Mouse (Mus musculus) forebrain, embryonic 15.5 days (tissue): ENCODE data around the gene Hephl1. TPM values are rescaled to one million over a fixed set of nuclear protein-coding genes. Genes with fewer than 3 reads are reported as not detected.

Experiments used
- ATAC-seq: fragments of 200-750 bp; cut with Nextera tagmentation; replicated peaks from 2 replicates; pipeline ENCODE4 v1.8.0; 2017; ENCODE audit warnings: mild to moderate bottlenecking, moderate TSS enrichment, moderate library complexity
- H3K27ac ChIP-seq: fragments of 300-500 bp; sonication (generic); replicated peaks from 2 replicates; pipeline ENCODE4 v1.5.1; 2015; ENCODE audit warnings: mild to moderate bottlenecking, inconsistent platforms
- H3K27me3 ChIP-seq: fragments of 300-500 bp; sonication (generic); 2 replicates; pipeline ENCODE4 v1.6.1; 2015; ENCODE audit warnings: inconsistent platforms
- H3K36me3 ChIP-seq: fragments of 300-500 bp; sonication (generic); 2 replicates; pipeline ENCODE4 v1.6.1; 2015; ENCODE audit warnings: mild to moderate bottlenecking, inconsistent platforms
- H3K4me1 ChIP-seq: fragments of 300-500 bp; sonication (generic); 2 replicates; pipeline ENCODE4 v1.6.1; 2015; ENCODE audit warnings: inconsistent platforms
- H3K4me2 ChIP-seq: fragments of 300-500 bp; sonication (generic); replicated peaks from 2 replicates; pipeline ENCODE4 v1.6.1; 2015; ENCODE audit warnings: mild to moderate bottlenecking, inconsistent platforms
- H3K4me3 ChIP-seq: fragments of 300-500 bp; sonication (generic); 2 replicates; pipeline ENCODE4 v1.5.1; 2015; ENCODE audit warnings: mild to moderate bottlenecking, inconsistent platforms
- H3K9ac ChIP-seq: fragments of 300-500 bp; sonication (generic); replicated peaks from 2 replicates; pipeline ENCODE4 v1.6.1; 2015; ENCODE audit warnings: mild to moderate bottlenecking, inconsistent platforms
- H3K9me3 ChIP-seq: fragments of 300-500 bp; sonication (generic); 2 replicates; pipeline ENCODE4 v1.6.1; 2016; ENCODE audit warnings: inconsistent platforms
- WGBS: fragments of 180-500 bp; shearing (Covaris S2); methylation state at CpG from one replicate; pipeline ENCODE4 v1.1.7; 2015; ENCODE audit warnings: mixed read lengths; 5-methylcytosine and 5-hydroxymethylcytosine counted together
- polyA plus RNA-seq: library from polyadenylated mRNA; unstranded; fragments of >200 nt; fragmentation: Nextera tagmentation; extraction: Ambion mirVana; gene quantifications from 2 replicates; pipeline ENCODE4 v1.2.1, GENCODE M21; 2015

The Hephl1 gene
- polyA plus RNA-seq: not detected in 2 replicates

DNA sequence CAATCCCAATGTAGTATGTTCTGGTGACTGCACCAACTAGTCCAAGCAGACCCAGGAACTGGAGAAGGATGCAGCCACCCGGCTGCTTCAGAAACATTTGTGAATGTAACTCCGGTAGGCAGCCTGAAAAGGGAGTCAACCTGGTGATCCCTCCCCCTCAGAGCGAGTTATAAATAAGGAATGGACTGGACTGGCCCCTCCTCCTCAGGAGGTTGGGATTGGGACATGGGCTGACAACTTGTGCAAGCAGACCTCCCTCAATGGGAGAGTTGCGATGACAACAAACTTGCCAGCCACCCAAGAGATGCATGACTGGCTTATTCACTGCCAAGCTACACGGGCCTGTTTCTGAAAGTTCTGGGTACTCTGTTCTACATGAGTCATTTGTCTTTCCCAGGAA lies at the start of gene Hephl1:
Gene Hephl1 (minus strand): TSS at position 101 of the 400 bp plus-strand sequence.
- no peak for ATAC-seq
- no peak within 1 kb of the TSS for H3K9ac ChIP-seq
- H3K36me3 ChIP-seq: no peaks in the 10 kb centered on the region
- H3K4me3 ChIP-seq: no peak within 1 kb of the TSS
- 86% methylated on average over 5 of the region's 5 CpGs for WGBS
- no peak within 1 kb of the TSS for H3K27ac ChIP-seq
- no peaks in the 10 kb centered on the region for H3K27me3 ChIP-seq
- H3K4me2 ChIP-seq: no peak within 1 kb of the TSS
- no peaks in the 10 kb centered on the region for H3K4me1 ChIP-seq
- no peaks in the 10 kb centered on the region for H3K9me3 ChIP-seq

DNA sequence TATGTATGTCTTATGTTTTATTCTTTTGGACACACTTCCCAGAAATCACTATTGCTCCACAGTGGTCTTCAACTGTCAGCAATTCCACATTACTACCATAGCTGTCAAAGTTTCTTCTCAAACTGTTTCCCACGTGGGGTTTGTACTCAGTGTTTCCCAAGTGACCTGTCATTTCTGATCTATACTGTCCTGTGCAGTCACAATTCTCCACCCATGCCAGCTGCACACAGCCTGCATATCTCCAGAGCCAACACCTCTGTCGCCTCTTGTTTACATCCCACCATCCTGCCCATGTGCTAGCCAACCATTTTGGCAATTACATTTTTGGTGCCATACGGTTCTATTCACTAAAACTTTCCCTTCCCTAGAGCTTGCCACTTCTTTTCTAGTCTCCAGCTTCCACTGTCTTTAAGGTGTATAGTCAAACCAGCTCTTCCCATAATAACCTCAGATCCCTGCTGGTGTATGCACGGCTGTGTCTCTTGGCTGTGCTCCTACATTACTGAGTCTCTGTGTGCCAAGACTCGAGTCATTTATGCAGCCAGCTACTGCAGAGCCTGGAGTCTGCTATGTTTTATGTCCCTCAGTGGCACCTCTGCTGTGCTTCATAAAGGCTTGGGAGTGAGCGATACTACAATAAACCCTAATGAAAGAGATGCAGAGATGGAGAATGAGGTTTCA lies 37.5 kb upstream of the Hephl1 start:
- whole genome bisulfite sequencing: 71% methylated on average over 6 of the region's 6 CpGs
- H3K27ac ChIP-seq: no peak overlapping the region
- no peak overlapping the region for H3K9ac ChIP-seq
- H3K9me3 ChIP-seq: no peaks in the 10 kb centered on the region
- H3K4me3 ChIP-seq: no peak overlapping the region
- no peaks in the 10 kb centered on the region for H3K27me3 ChIP-seq
- no peaks in the 10 kb centered on the region for H3K4me1 ChIP-seq
- no peaks in the 10 kb centered on the region for H3K36me3 ChIP-seq
- no peak overlapping the region for H3K4me2 ChIP-seq
- ATAC-seq: no peak

- 100% methylated on average over 1 of the region's 1 CpGs for WGBS
- Histone ChIP-seq H3K36me3 (no peaks in the 10 kb centered on the region), H3K9ac (no peak overlapping the region), H3K4me3 (no peak overlapping the region), H3K27me3 (no peaks in the 10 kb centered on the region), H3K4me2 (no peak overlapping the region), H3K9me3 (no peaks in the 10 kb centered on the region), H3K4me1 (no peaks in the 10 kb centered on the region), H3K27ac (no peak overlapping the region)
- no peak for ATAC-seq
These were observed 28.6 kb upstream of the Hephl1 start for GRCm38 (mm10) chr9:15140546-15140945.

DNA sequence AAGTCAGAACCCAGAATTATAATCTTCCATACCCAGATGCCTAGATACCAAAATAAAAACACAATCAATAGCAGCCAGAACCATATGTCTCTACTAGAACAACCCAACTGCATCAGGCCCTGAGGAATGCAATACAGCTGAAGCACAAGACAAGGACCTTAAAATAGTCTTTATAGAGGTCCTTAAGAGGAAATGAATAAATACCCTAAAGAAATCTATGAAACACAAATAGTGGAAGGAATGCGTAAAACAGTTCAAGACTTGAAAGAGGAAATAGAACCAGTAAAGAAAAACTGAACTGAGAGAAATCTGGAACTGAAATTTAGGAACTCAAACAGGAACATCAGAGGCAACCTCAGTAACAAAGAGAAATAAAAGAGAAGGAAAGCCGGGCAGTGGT lies 14.0 kb upstream of the Hephl1 start:
- H3K27me3 ChIP-seq: no peaks in the 10 kb centered on the region
- H3K4me2 ChIP-seq: no peak overlapping the region
- no peak for ATAC-seq
- H3K4me1 ChIP-seq: no peaks in the 10 kb centered on the region
- no peak overlapping the region for H3K27ac ChIP-seq
- H3K9me3 ChIP-seq: no peaks in the 10 kb centered on the region
- H3K36me3 ChIP-seq: no peaks in the 10 kb centered on the region
- H3K9ac ChIP-seq: no peak overlapping the region
- H3K4me3 ChIP-seq: no peak overlapping the region
- 96% methylated on average over 2 of the region's 2 CpGs for WGBS

DNA sequence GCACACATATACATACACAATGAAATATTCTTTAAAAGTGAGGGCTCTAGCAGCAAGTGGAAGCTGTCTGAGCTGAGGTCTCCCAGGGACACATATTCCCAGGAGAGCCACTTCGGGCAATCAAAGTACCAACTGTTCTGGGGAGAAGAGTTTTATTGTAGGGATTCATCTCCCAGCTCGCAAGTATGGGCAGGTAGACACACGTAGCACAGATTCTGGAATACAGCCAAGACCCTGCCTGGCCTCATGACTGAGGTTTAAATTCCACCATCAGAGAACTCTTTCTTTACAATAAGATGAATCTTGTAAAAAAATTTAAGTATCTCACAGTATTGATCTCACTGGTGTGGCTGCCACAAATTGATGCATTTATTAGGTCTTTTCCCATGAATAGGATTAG lies 10.5 kb upstream of the Hephl1 start:
- WGBS: 83% methylated on average over 3 of the region's 3 CpGs
- no peak overlapping the region for H3K4me3 ChIP-seq
- H3K27me3 ChIP-seq: no peaks in the 10 kb centered on the region
- H3K9ac ChIP-seq: no peak overlapping the region
- no peak for ATAC-seq
- H3K4me2 ChIP-seq: no peak overlapping the region
- H3K27ac ChIP-seq: no peak overlapping the region
- H3K9me3 ChIP-seq: no peaks in the 10 kb centered on the region
- no peaks in the 10 kb centered on the region for H3K36me3 ChIP-seq
- H3K4me1 ChIP-seq: no peaks in the 10 kb centered on the region

DNA sequence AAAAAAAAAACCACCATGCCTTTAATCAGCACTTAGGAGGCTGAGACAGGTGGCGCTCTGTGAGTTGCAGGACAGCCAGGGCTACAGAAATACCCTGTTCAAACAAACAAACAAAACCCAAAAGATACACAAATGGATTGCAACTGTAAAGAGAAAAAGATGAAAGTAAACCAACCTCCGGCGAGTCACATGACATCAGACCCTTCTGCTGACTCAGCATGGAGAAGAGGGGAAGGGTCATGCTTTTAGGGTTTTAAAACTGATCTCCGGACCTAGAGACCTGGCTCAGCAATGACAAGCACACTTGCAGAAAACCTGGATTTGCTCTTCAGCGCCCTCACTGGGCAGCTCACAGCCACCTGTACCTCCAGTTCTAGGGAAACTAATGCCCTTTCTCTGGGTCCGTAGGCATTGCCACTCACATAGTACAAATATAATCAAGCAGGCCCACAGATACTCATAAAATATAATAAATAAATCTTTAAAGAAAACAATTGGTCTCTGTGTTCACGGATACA lies 9.0 kb upstream of the Hephl1 start:
- no peak overlapping the region for H3K27ac ChIP-seq
- H3K9ac ChIP-seq: no peak overlapping the region
- no peak overlapping the region for H3K4me2 ChIP-seq
- no peaks in the 10 kb centered on the region for H3K27me3 ChIP-seq
- no peaks in the 10 kb centered on the region for H3K9me3 ChIP-seq
- H3K4me3 ChIP-seq: no peak overlapping the region
- no peaks in the 10 kb centered on the region for H3K4me1 ChIP-seq
- WGBS: 61% methylated on average over 7 of the region's 7 CpGs
- no peaks in the 10 kb centered on the region for H3K36me3 ChIP-seq
- no peak for ATAC-seq

DNA sequence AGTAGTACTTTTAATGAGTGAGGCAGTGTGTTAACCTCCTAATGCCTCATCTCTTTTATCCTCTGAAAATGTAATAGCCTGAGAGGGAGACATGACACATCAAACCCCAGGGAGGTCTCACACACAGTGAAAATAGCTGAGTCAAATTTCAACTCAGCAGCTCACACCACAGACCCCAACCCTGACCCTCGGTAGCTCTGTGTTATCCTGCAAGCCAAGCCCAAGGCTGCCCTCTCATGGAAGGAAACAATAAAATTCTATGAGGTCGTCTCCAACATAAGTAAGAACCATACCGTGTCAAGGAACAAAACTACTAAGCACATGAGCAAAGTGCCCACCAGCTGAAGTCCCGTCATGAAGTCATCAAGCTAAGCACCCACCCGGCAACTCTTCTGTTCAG lies 8.3 kb upstream of the Hephl1 start:
- Histone ChIP-seq H3K9me3 (no peaks in the 10 kb centered on the region), H3K9ac (no peak overlapping the region), H3K36me3 (no peaks in the 10 kb centered on the region), H3K27ac (no peak overlapping the region), H3K4me3 (no peak overlapping the region), H3K27me3 (no peaks in the 10 kb centered on the region), H3K4me2 (no peak overlapping the region), H3K4me1 (no peaks in the 10 kb centered on the region)
- 65% methylated on average over 5 of the region's 5 CpGs for WGBS
- no peak for ATAC-seq

DNA sequence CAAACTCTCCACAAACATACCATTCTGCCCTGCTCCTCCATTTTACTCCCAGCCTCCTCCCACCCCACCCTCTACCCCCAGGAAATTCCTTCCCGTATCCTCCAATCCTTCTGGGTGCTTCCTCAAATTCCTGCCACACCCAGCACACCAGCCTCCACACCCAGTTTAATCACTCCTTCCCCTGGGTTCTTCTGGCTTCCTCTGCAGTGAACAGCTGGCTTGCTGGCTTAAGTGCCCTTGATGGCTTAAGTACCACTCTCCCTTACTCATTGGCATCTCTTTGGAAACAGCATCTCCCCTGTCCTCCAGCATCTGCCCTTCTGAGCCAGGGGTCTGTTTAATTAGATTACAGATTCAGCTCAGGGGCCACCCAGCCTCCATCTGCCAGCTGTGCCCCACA lies 7.6 kb upstream of the Hephl1 start:
- H3K9me3 ChIP-seq: no peaks in the 10 kb centered on the region

DNA sequence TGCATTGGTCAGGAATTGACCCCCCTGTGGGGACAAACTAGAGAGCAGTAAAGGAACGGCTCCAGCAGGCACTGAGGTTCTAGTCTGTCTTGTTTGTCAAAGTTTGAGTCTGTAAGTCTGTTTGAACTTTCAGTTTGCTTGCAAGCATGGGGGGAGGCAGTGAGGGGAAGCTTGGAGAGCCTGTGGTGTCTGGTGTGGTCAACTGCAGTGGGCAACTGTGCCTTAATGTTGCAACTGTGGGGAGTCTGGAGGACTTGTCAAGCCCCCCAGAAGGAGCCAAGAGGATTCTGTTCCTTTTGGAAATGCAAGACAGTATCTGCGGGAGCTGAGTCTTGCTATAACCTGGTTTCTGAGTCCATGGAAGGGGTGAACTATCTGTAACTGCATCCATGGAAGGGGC lies 4.3 kb upstream of the Hephl1 start:
- no peaks in the 10 kb centered on the region for H3K9me3 ChIP-seq
- H3K36me3 ChIP-seq: no peaks in the 10 kb centered on the region
- H3K4me3 ChIP-seq: no peak overlapping the region
- ATAC-seq: no peak
- no peak overlapping the region for H3K9ac ChIP-seq
- no peaks in the 10 kb centered on the region for H3K27me3 ChIP-seq
- no peak overlapping the region for H3K4me2 ChIP-seq
- 90% methylated on average over 2 of the region's 2 CpGs for WGBS
- no peak overlapping the region for H3K27ac ChIP-seq
- H3K4me1 ChIP-seq: no peaks in the 10 kb centered on the region

More for the DNA sequence above, 7.6 kb upstream of the Hephl1 start:
- Histone ChIP-seq H3K9ac (no peak overlapping the region), H3K4me3 (no peak overlapping the region), H3K27me3 (no peaks in the 10 kb centered on the region), H3K4me2 (no peak overlapping the region), H3K4me1 (no peaks in the 10 kb centered on the region), H3K27ac (no peak overlapping the region), H3K36me3 (no peaks in the 10 kb centered on the region)
- 88% methylated on average over 1 of the region's 1 CpGs for WGBS
- ATAC-seq: no peak

GRCm38 (mm10) chr9:15114102-15114501 lies 2.2 kb upstream of the Hephl1 start:
- H3K9me3 ChIP-seq: no peaks in the 10 kb centered on the region
- H3K4me1 ChIP-seq: no peaks in the 10 kb centered on the region
- WGBS: 28% methylated on average over 6 of the region's 6 CpGs
- ATAC-seq: no peak
- H3K36me3 ChIP-seq: no peaks in the 10 kb centered on the region
- H3K27ac ChIP-seq: no peak overlapping the region
- H3K4me2 ChIP-seq: no peak overlapping the region
- no peaks in the 10 kb centered on the region for H3K27me3 ChIP-seq
- H3K9ac ChIP-seq: no peak overlapping the region
- H3K4me3 ChIP-seq: no peak overlapping the region

GRCm38 (mm10) chr9:15108101-15108500 lies 3.8 kb downstream of the Hephl1 start:
- Histone ChIP-seq H3K4me1 (no peaks in the 10 kb centered on the region), H3K27me3 (no peaks in the 10 kb centered on the region), H3K4me2 (no peak overlapping the region), H3K36me3 (no peaks in the 10 kb centered on the region), H3K9me3 (no peaks in the 10 kb centered on the region), H3K27ac (no peak overlapping the region), H3K9ac (no peak overlapping the region), H3K4me3 (no peak overlapping the region)
- WGBS: 49% methylated on average over 9 of the region's 9 CpGs
- no peak for ATAC-seq

- ATAC-seq: no peak
- H3K4me3 ChIP-seq: no peak overlapping the region
- no peaks in the 10 kb centered on the region for H3K4me1 ChIP-seq
- no peaks in the 10 kb centered on the region for H3K9me3 ChIP-seq
- H3K27ac ChIP-seq: no peak overlapping the region
- no peaks in the 10 kb centered on the region for H3K36me3 ChIP-seq
- WGBS: 79% methylated on average over 4 of the region's 4 CpGs
- no peak overlapping the region for H3K4me2 ChIP-seq
- no peak overlapping the region for H3K9ac ChIP-seq
- H3K27me3 ChIP-seq: no peaks in the 10 kb centered on the region
These were observed 6.8 kb downstream of the Hephl1 start for GRCm38 (mm10) chr9:15105136-15105535.
